Mouse (Mus musculus) forebrain, postnatal 0 days (tissue): ENCODE results near the gene Zgpat. TPM values are rescaled to one million over a fixed set of nuclear protein-coding genes. Genes with fewer than 3 reads are reported as not detected.

Experiments
- ATAC-seq: fragments of 200-750 bp; cut with Nextera tagmentation; 2 replicates; pipeline ENCODE4 v1.8.0; 2017; ENCODE audit warnings: mild to moderate bottlenecking, moderate library complexity
- DNase-seq: peaks from one replicate; pipeline ENCODE4 v3.0.0-alpha.2; 2015
- H3K27ac ChIP-seq: fragments of 300-500 bp; sonication (generic); 2 replicates; pipeline ENCODE4 v1.5.1; 2014; ENCODE audit warnings: low read depth, mild to moderate bottlenecking, antibody characterized with exemption, low read length, moderate library complexity, mixed read lengths
- H3K27me3 ChIP-seq: fragments of 300-500 bp; sonication (generic); 2 replicates; pipeline ENCODE4 v1.6.1; 2014; ENCODE audit warnings: mild to moderate bottlenecking, low read length, mixed read lengths; ENCODE audit not compliant: insufficient read depth
- H3K36me3 ChIP-seq: fragments of 300-500 bp; sonication (generic); 2 replicates; pipeline ENCODE4 v1.6.1; 2014; ENCODE audit warnings: mild to moderate bottlenecking, moderate library complexity; ENCODE audit not compliant: insufficient read depth
- H3K4me1 ChIP-seq: fragments of 300-500 bp; sonication (generic); 2 replicates; pipeline ENCODE4 v1.6.1; 2014; ENCODE audit warnings: antibody characterized with exemption; ENCODE audit not compliant: insufficient read depth
- H3K4me2 ChIP-seq: fragments of 300-500 bp; sonication (generic); 2 replicates; pipeline ENCODE4 v1.6.1; 2014; ENCODE audit warnings: low read depth, mild to moderate bottlenecking, moderate library complexity
- H3K4me3 ChIP-seq: fragments of 300-500 bp; sonication (generic); 2 replicates; pipeline ENCODE4 v1.5.1; 2014; ENCODE audit warnings: low read depth, low read length, mixed read lengths
- H3K9ac ChIP-seq: fragments of 300-500 bp; sonication (generic); 2 replicates; pipeline ENCODE4 v1.6.1; 2014; ENCODE audit warnings: mild to moderate bottlenecking
- H3K9me3 ChIP-seq: fragments of 300-500 bp; sonication (generic); 2 replicates; pipeline ENCODE4 v1.6.1; 2016; ENCODE audit warnings: low read length
- CTCF ChIP-seq: sonication (generic); IDR thresholded peaks from 2 replicates; pipeline ENCODE4 v1.5.1; 2016; ENCODE audit warnings: antibody characterized with exemption, control low read depth, low read depth
- WGBS: fragments of 180-500 bp; shearing (Covaris S2); extraction: QIAGEN DNeasy Blood & Tissue Kit; methylation state at CpG from one replicate; pipeline ENCODE4 v1.1.7; 2014; 5-methylcytosine and 5-hydroxymethylcytosine counted together
- polyA plus RNA-seq: library from polyadenylated mRNA; unstranded; fragments of >200 nt; fragmentation: Nextera tagmentation; extraction: Ambion mirVana; gene quantifications from 2 replicates; pipeline ENCODE4 v1.2.1, GENCODE M21; 2015
- total RNA-seq: library from RNA; depleted of rRNA; stranded (reverse); fragments of >200 nt; gene quantifications from 2 replicates; pipeline ENCODE4 v1.2.3, GENCODE M21; 2014; rRNA removed

Gene Zgpat
- total and polyA plus RNA-seq, 2 experiments from 2014 or later = 39.6 to 99.0 TPM

DNA sequence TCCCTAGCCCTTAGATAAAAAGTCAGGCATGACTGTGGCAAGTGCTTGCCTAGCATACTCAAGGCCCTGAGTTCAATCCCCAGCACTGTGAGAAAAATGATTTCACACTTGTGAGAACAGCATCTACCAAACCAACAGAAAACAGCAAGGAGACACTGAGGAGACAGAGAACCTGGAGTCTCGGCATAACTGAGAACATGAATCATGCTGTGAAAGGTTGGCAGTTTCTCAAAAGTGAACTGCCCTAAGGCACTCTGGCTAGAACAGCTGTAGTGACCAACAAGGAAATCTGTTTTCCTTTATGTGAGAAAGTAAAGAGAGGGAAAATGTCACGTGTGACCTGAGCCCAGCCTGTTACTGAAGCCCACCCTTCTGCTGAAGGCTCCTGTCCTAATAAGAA, 48.4 kb downstream of the Zgpat start:
- DNase-seq (no peak), ATAC-seq (no peak)
- Histone ChIP-seq H3K4me1 (no peaks in the 10 kb centered on the region), H3K4me3 (no peak overlapping the region), H3K27me3 (no peaks in the 10 kb centered on the region), H3K27ac (no peak overlapping the region), H3K9me3 (no peaks in the 10 kb centered on the region), H3K36me3 (no peaks in the 10 kb centered on the region), H3K9ac (no peak overlapping the region), H3K4me2 (no peak overlapping the region)
- no peak for TF ChIP-seq CTCF
- 51% methylated on average over 2 of the region's 2 CpGs for WGBS

DNA sequence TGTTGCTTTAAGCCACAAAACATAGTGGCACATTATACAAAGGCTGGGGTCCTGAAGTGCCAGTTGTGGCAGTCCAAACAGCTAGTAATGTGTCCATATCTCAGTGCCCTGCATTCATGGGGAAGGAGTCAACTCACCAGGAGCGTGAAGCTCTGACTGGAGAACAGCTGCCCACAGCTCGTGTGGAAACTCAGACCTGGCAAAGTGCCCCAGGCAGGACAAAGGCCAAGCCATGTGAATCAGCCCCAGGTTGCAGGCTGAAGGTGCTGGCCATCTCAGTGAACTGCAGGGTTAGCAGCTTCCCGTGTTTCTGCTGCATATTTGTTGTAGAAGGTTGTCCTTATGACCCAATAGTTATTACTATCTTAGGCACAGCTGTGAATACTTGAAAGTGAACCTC, 51.2 kb downstream of the Zgpat start:
- DNase-seq (no peak), ATAC-seq (no peak)
- Histone ChIP-seq H3K27me3 (no peaks in the 10 kb centered on the region), H3K4me1 (peaks cover 3% of the 10 kb centered on the region; the same call in 1 of the 2 replicates), H3K9ac (no peak overlapping the region), H3K9me3 (no peaks in the 10 kb centered on the region), H3K36me3 (no peaks in the 10 kb centered on the region; the same call in 1 of the 2 replicates), H3K4me2 (no peak overlapping the region), H3K4me3 (no peak overlapping the region), H3K27ac (no peak overlapping the region)
- no peak for TF ChIP-seq CTCF
- 48% methylated on average over 3 of the region's 3 CpGs for WGBS

DNA sequence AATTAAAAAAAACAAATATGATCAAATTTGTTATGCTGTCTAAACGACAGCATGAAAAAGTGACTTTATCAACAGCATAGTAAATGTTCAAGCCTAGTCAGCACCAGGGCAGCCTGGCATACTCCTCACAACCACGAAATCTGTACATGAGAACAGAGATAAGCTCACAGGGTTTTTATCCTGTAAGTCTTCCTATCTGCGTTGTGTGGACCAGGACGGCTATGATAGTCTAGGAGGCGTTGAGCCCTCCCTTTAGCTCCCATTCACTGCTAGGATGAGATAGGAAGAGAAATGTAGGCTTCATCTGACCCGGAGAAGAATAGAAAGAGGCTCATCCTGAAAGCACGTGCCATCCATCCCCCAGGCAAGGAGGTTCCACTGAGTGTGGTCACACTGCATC, 54.6 kb downstream of the Zgpat start:
- no peaks in the 10 kb centered on the region for H3K27me3 ChIP-seq
- no peaks in the 10 kb centered on the region for H3K9me3 ChIP-seq
- TF ChIP-seq CTCF = no peak
- WGBS = 84% methylated on average over 7 of the region's 7 CpGs
- no peak overlapping the region for H3K4me2 ChIP-seq
- peaks cover 3% of the 10 kb centered on the region; the same call in 1 of the 2 replicates for H3K4me1 ChIP-seq
- no peak overlapping the region for H3K4me3 ChIP-seq
- peaks cover 19% of the 10 kb centered on the region for H3K36me3 ChIP-seq
- ATAC-seq (no peak), DNase-seq (no peak)
- no peak overlapping the region for H3K9ac ChIP-seq
- no peak overlapping the region for H3K27ac ChIP-seq

DNA sequence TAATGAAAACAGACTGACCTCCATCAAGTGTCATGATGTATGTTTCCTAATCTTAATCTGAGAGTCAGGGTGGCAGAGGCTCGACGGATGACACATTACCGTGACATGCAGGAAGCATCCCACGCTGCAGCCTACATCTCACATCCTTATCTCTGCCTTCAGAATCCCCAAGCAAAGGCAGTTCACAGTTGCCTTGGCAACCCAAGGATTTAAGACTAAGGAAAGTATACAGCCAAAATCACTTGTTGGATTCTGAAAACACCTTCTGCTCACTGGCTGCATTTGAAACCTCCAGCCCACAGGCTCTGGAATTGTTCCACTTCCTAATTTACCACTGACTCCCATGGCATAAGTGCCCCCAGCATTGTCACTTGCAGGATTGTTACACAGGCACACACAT, 55.7 kb downstream of the Zgpat start:
- H3K4me3 ChIP-seq = no peak overlapping the region
- DNase-seq (peak; percentile 67), ATAC-seq (peak; percentile 91)
- 62% methylated on average over 4 of the region's 4 CpGs for WGBS
- TF ChIP-seq CTCF = no peak
- H3K27me3 ChIP-seq = no peaks in the 10 kb centered on the region
- H3K4me1 ChIP-seq = peaks cover 3% of the 10 kb centered on the region; the same call in 1 of the 2 replicates
- 0 out of 2 replicates have a peak overlapping the region, but pooled peaks have one; percentile 31 for H3K27ac ChIP-seq
- no peak overlapping the region for H3K4me2 ChIP-seq
- no peak overlapping the region for H3K9ac ChIP-seq
- peaks cover 19% of the 10 kb centered on the region for H3K36me3 ChIP-seq
- no peaks in the 10 kb centered on the region for H3K9me3 ChIP-seq

DNA sequence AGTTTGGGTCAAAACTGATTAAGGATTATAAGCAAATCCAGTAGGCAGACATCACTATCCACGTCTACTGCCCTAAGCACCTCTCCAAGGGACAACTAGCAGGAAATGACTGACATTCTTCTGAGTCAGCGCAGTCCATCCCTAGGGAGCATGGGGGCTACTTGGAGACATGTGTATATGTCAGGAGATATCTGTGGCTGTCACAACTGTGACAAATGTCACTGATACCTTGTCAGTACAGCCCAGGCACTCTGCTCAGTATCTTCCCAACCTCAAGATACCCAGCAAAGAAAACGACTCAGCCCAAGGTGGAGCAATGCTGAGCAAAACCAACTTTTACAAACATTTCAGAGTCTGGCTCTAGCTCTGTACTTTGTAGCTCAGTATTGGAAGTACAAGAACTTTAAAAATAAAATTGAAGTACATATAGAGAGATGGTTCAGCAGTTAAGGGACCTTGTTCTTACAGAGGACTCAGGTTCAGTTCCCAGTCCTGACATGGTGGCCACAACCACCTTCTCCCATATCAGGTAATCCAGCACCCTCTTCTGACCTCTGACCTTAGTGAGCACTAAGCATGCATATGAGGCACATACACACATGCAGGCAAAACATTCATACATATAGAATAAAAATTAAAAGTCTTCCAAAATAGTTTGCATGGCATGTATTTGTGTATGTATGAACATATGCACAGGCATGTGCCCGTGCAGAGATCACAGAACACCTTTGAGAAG, 56.3 kb downstream of the Zgpat start:
- Histone ChIP-seq H3K27me3 (no peaks in the 10 kb centered on the region), H3K9ac (no peak overlapping the region), H3K9me3 (no peaks in the 10 kb centered on the region), H3K4me3 (no peak overlapping the region), H3K4me2 (no peak overlapping the region), H3K27ac (no peak overlapping the region), H3K4me1 (peaks cover 3% of the 10 kb centered on the region; the same call in 1 of the 2 replicates), H3K36me3 (peaks cover 19% of the 10 kb centered on the region)
- 80% methylated on average over 4 of the region's 4 CpGs for WGBS
- DNase-seq (no peak), ATAC-seq (no peak)
- no peak for TF ChIP-seq CTCF

DNA sequence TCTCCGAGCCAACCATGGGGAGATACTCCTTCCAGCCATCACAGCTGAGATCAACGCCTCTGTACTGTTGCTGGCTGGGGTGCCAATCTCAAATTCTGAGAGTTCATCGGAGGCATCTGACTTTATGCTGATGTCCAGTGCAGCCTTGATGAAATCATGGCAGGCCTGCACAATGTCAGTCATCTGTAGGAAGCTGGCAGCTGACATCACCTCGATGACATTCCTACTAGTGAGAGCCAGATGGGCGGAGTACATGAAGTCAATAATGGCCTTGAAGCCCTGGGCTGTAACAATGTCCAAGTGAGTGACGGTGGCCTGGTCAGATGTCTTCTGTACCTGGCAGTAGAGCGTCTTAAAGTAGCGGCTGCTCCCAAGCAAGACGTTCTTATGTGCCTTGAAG, 59.1 kb downstream of the Zgpat start:
- ATAC-seq = no peak
- H3K4me2 ChIP-seq = no peak overlapping the region
- H3K27me3 ChIP-seq = no peaks in the 10 kb centered on the region
- H3K27ac ChIP-seq = no peak overlapping the region
- WGBS = 93% methylated on average over 9 of the region's 9 CpGs
- H3K9ac ChIP-seq = no peak overlapping the region
- no peaks in the 10 kb centered on the region for H3K9me3 ChIP-seq
- H3K4me3 ChIP-seq = no peak overlapping the region
- no peak for TF ChIP-seq CTCF
- peaks cover 3% of the 10 kb centered on the region; the same call in 1 of the 2 replicates for H3K4me1 ChIP-seq
- peaks cover 19% of the 10 kb centered on the region for H3K36me3 ChIP-seq
- no peak for DNase-seq

Other genes starting within 250 kb of the Zgpat start
- gene Kcnq2, start 229.6 kb upstream of the Zgpat start, total RNA-seq = 113 and 134 TPM in 2 replicates
- 24.7 and 31.7 TPM in 2 replicates for gene Kcnq2, start 229.6 kb upstream of the Zgpat start, polyA plus RNA-seq
- 215 and 218 TPM in 2 replicates for gene Eef1a2, start 207.9 kb upstream of the Zgpat start, total RNA-seq
- 12.8 and 17.5 TPM in 2 replicates for gene Eef1a2, start 207.9 kb upstream of the Zgpat start, polyA plus RNA-seq
- gene Ppdpf, start 177.7 kb upstream of the Zgpat start, total RNA-seq = 239 and 264 TPM in 2 replicates
- 402 and 447 TPM in 2 replicates for gene Ppdpf, start 177.7 kb upstream of the Zgpat start, polyA plus RNA-seq
- not detected in 2 replicates for gene Ptk6, start 162.1 kb upstream of the Zgpat start, total RNA-seq
- gene Ptk6, start 162.1 kb upstream of the Zgpat start, polyA plus RNA-seq = not detected in 2 replicates
- gene Srms, start 151.7 kb upstream of the Zgpat start, total RNA-seq = 0.15 and 0.43 TPM in 2 replicates
- 0.10 TPM in 1 of 2 replicates, not detected in the other for gene Srms, start 151.7 kb upstream of the Zgpat start, polyA plus RNA-seq
- not detected in 2 replicates for gene Fndc11, start 144.9 kb upstream of the Zgpat start, total RNA-seq
- gene Fndc11, start 144.9 kb upstream of the Zgpat start, polyA plus RNA-seq = 0.18 and 0.24 TPM in 2 replicates
- gene Helz2, start 122.9 kb upstream of the Zgpat start, total RNA-seq = 1.7 and 1.8 TPM in 2 replicates
- gene Helz2, start 122.9 kb upstream of the Zgpat start, polyA plus RNA-seq = 0.10 and 0.24 TPM in 2 replicates
- gene Gmeb2, start 76.9 kb upstream of the Zgpat start, total RNA-seq = 21.7 and 24.8 TPM in 2 replicates
- 7.4 and 9.6 TPM in 2 replicates for gene Gmeb2, start 76.9 kb upstream of the Zgpat start, polyA plus RNA-seq
- gene Stmn3, start 50.4 kb upstream of the Zgpat start, total RNA-seq = 1,247 and 1,493 TPM in 2 replicates
- gene Stmn3, start 50.4 kb upstream of the Zgpat start, polyA plus RNA-seq = 1,714 and 1,956 TPM in 2 replicates
- 42.8 and 64.4 TPM in 2 replicates for gene Rtel1, start 45.2 kb upstream of the Zgpat start, total RNA-seq
- 13.8 and 20.6 TPM in 2 replicates for gene Rtel1, start 45.2 kb upstream of the Zgpat start, polyA plus RNA-seq
- gene Arfrp1, start 476 bp downstream of the Zgpat start, total RNA-seq = 24.0 and 27.9 TPM in 2 replicates
- 60.9 and 73.0 TPM in 2 replicates for gene Arfrp1, start 476 bp downstream of the Zgpat start, polyA plus RNA-seq
- gene Lime1, start 15.2 kb downstream of the Zgpat start, total RNA-seq = 42.8 and 43.5 TPM in 2 replicates
- 19.5 and 26.5 TPM in 2 replicates for gene Lime1, start 15.2 kb downstream of the Zgpat start, polyA plus RNA-seq
- gene Zbtb46, start 94.5 kb downstream of the Zgpat start, total RNA-seq = 11.7 and 17.7 TPM in 2 replicates
- 8.2 and 11.0 TPM in 2 replicates for gene Zbtb46, start 94.5 kb downstream of the Zgpat start, polyA plus RNA-seq
- not detected in 2 replicates for gene Abhd16b, start 128.3 kb downstream of the Zgpat start, total RNA-seq
- gene Abhd16b, start 128.3 kb downstream of the Zgpat start, polyA plus RNA-seq = not detected in 2 replicates
- 91.7 and 120 TPM in 2 replicates for gene Tpd52l2, start 132.2 kb downstream of the Zgpat start, total RNA-seq
- 114 and 128 TPM in 2 replicates for gene Tpd52l2, start 132.2 kb downstream of the Zgpat start, polyA plus RNA-seq
- gene Dnajc5, start 155.6 kb downstream of the Zgpat start, total RNA-seq = 252 and 369 TPM in 2 replicates
- 207 and 270 TPM in 2 replicates for gene Dnajc5, start 155.6 kb downstream of the Zgpat start, polyA plus RNA-seq
- gene Uckl1, start 220.0 kb downstream of the Zgpat start, total RNA-seq = 55.8 and 59.1 TPM in 2 replicates
- 42.7 and 43.0 TPM in 2 replicates for gene Uckl1, start 220.0 kb downstream of the Zgpat start, polyA plus RNA-seq
- gene Prpf6, start 226.9 kb downstream of the Zgpat start, total RNA-seq = 45.8 and 49.6 TPM in 2 replicates
- 43.7 and 46.5 TPM in 2 replicates for gene Prpf6, start 226.9 kb downstream of the Zgpat start, polyA plus RNA-seq
- gene Zfp512b, start 227.9 kb downstream of the Zgpat start, total RNA-seq = 74.6 and 75.6 TPM in 2 replicates
- gene Zfp512b, start 227.9 kb downstream of the Zgpat start, polyA plus RNA-seq = 44.7 and 62.3 TPM in 2 replicates
- gene Samd10, start 234.3 kb downstream of the Zgpat start, total RNA-seq = 64.9 and 85.6 TPM in 2 replicates
- 82.6 and 108 TPM in 2 replicates for gene Samd10, start 234.3 kb downstream of the Zgpat start, polyA plus RNA-seq